Mouse (Mus musculus) G1E (cell line): ENCODE data around the gene Scmh1. TPM values are rescaled to one million over a fixed set of nuclear protein-coding genes. Genes with fewer than 3 reads are reported as not detected.

Source experiments
- ATAC-seq: 2 replicates; pipeline ENCODE4 v1.8.0; 2016; ENCODE audit warnings: mild to moderate bottlenecking; ENCODE audit not compliant: insufficient number of reproducible peaks, poor library complexity, low FRiP score, severe bottlenecking; ENCODE audit errors: extremely low read depth
- DNase-seq: peaks from one replicate; pipeline ENCODE4 v3.0.0; 2012; ENCODE audit warnings: low spot score
- H3K27me3 ChIP-seq: 2 replicates; pipeline ENCODE4 v1.6.1; 2012; ENCODE audit warnings: mild to moderate bottlenecking, low read length, inconsistent platforms; ENCODE audit not compliant: insufficient read depth
- H3K36me3 ChIP-seq: replicated peaks from 2 replicates; pipeline ENCODE3; 2012; ENCODE audit warnings: mild to moderate bottlenecking, inconsistent platforms
- H3K4me1 ChIP-seq: 2 replicates; pipeline ENCODE4 v1.6.1; 2012; ENCODE audit warnings: low read depth, low read length, inconsistent platforms, mixed read lengths; ENCODE audit not compliant: insufficient read depth
- H3K4me3 ChIP-seq: 2 replicates; pipeline ENCODE4 v1.5.1; 2012; ENCODE audit warnings: low read depth, mild to moderate bottlenecking, inconsistent platforms, low read length, moderate library complexity, mixed read lengths
- H3K9me3 ChIP-seq: replicated peaks from 2 replicates; pipeline ENCODE4 v1.6.1; 2012; ENCODE audit warnings: inconsistent platforms
- CTCF ChIP-seq: IDR thresholded peaks from 2 replicates; pipeline ENCODE4 v1.5.1; 2012; ENCODE audit warnings: low read depth, low read length, inconsistent platforms, mixed read lengths
- GATA1 ChIP-seq: IDR thresholded peaks from 2 replicates; pipeline ENCODE4 v1.6.1; 2012; ENCODE audit warnings: borderline replicate concordance, low read length, inconsistent platforms, mixed read lengths
- GATA2 ChIP-seq: IDR thresholded peaks from 2 replicates; pipeline ENCODE4 v1.6.1; 2012; ENCODE audit warnings: low read depth, low read length, inconsistent platforms, borderline replicate concordance
- POLR2AphosphoS5 ChIP-seq: IDR thresholded peaks from 2 replicates; pipeline ENCODE4 v1.6.1; 2012; ENCODE audit warnings: low read depth, low read length, inconsistent platforms; ENCODE audit not compliant: insufficient replicate concordance
- TAL1 ChIP-seq: conservative IDR thresholded peaks from 2 replicates; pipeline ENCODE4 v1.6.1; 2012; ENCODE audit warnings: low read depth, low read length, inconsistent platforms, mixed read lengths
- polyA plus RNA-seq: library from polyadenylated mRNA; stranded (reverse); fragments of >175 nt; gene quantifications from 2 replicates; pipeline ENCODE4 v1.2.3, GENCODE M21; 2012
- total RNA-seq, 2 experiments: library from RNA; stranded (forward) in 1 of 2; stranded (reverse) in 1 of 2; fragments of 200-1000 nt in 1 of 2; fragments of >200 nt in 1 of 2; fragmentation: Nextera tagmentation in 1 of 2; gene quantifications; 2 replicates each; pipeline ENCODE4 v1.2.3; 2014 to 2017

The Scmh1 gene
- total and polyA plus RNA-seq, 3 experiments: 0.44 TPM; not detected in 2

DNA sequence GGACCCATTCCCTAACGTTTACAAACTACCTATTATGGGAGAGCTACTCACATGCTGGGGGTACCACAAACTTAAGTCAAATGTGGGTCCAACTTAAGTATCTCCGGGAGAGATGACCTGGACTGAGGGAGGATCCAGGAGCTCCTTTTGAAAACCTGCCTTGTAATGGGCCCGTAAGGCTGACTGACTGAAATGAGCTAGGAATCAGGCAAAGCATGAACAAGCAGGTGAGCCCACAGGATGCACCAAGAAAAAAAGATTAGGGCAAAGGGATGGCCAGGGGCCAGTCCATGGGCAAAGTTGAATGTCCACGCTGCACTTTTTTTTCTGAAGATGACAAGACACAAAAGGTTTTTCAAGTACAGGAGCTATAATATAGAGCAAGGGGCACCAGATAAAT is 163.9 kb downstream of the Scmh1 start:
- TF ChIP-seq GATA1: no peak
- TF ChIP-seq TAL1: no peak
- no peak for TF ChIP-seq GATA2
- ATAC-seq (no peak), DNase-seq (no peak)
- H3K4me1 ChIP-seq: peaks cover 38% of the 10 kb centered on the region
- peaks cover 38% of the 10 kb centered on the region for H3K36me3 ChIP-seq
- H3K27me3 ChIP-seq: no peaks in the 10 kb centered on the region
- no peaks in the 10 kb centered on the region for H3K9me3 ChIP-seq
- H3K4me3 ChIP-seq: peak overlapping the region; percentile 88

DNA sequence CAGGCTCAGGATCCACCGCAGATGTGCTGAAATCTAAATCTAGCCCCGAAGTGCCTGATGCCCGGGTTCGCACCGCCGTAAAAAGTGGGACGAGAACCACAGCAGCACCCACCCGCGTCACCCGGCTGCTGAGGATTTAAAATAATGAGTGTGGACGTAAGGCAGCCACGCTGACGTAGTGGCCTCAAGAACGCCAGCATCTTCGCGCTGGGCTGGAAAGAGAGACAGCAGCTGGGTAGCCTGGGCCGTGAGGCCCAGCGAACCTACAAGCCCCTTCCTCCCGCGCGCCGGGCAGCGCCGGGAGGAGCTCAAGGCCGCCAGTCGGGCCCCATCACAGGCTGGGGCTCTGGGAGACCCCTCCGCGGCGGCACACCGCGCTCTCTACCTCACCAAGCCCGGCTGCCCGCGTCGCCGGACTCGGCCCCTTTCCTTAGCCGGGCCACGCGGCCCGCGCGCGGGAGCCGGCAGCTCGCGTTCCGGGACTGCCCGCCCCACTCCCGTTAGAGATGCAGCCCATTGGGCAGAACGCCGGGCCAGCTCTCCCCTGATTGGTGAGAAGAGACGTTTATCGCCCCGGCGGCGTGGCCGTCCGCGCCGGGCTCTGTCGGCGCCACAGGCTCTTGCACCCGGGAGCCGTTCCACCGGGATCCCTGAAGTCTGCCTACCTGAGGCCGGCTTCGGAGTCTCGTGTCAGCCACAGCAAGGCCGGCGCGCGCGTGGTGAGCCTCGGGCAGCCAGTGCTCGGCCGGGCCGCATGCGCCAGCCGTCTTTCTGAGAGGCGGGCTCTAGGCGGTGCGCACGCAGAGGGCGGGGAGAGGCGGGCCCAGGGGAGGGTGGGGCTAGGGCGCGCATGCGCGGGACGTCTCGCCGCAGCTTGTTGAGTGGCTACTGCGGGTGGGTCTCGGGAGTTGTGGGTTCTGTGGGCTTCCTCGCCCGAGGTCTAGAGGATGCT is 164.7 kb downstream of the Scmh1 start, which contains the start of gene Ctps:
Gene Ctps, minus strand, starts transcription at position 791 of the 952 bp plus-strand sequence.
- H3K36me3 ChIP-seq: peaks cover 30% of the 10 kb centered on the region
- H3K4me1 ChIP-seq: peaks cover 34% of the 10 kb centered on the region
- H3K4me3 ChIP-seq: peak within 1 kb of the TSS; percentile 88
- H3K27me3 ChIP-seq: no peaks in the 10 kb centered on the region
- peak; percentile 78 for ATAC-seq
- TF ChIP-seq TAL1 (no peak), GATA1 (no peak), GATA2 (no peak), POLR2AphosphoS5 (no peak)
- H3K9me3 ChIP-seq: no peaks in the 10 kb centered on the region
- peak; percentile 98 for DNase-seq

- DNase-seq: no peak
- peak overlapping the region; percentile 88 for H3K4me3 ChIP-seq
- ATAC-seq: 0 out of 2 replicates have a peak, but pooled peaks have one; percentile 2
- H3K27me3 ChIP-seq: no peaks in the 10 kb centered on the region
- peaks cover 33% of the 10 kb centered on the region for H3K4me1 ChIP-seq
- H3K9me3 ChIP-seq: no peaks in the 10 kb centered on the region
- H3K36me3 ChIP-seq: peaks cover 22% of the 10 kb centered on the region
- TF ChIP-seq GATA2 (no peak), TAL1 (no peak), POLR2AphosphoS5 (no peak), GATA1 (no peak), CTCF (no peak)
Observed at GRCm38 (mm10) chr4:120570438-120571069, 165.5 kb downstream of the Scmh1 start.

- ATAC-seq (no peak), DNase-seq (no peak)
- TF ChIP-seq GATA2: no peak
- TF ChIP-seq POLR2AphosphoS5: no peak
- TF ChIP-seq TAL1: no peak
- TF ChIP-seq GATA1: no peak
- TF ChIP-seq CTCF: no peak
- Histone ChIP-seq H3K27me3 (no peaks in the 10 kb centered on the region), H3K36me3 (peaks cover 17% of the 10 kb centered on the region), H3K4me1 (peaks cover 33% of the 10 kb centered on the region), H3K9me3 (no peaks in the 10 kb centered on the region), H3K4me3 (no peak overlapping the region; the same call in 1 of the 2 replicates)
Observed at GRCm38 (mm10) chr4:120571070-120571464, 166.0 kb downstream of the Scmh1 start.

- ATAC-seq: no peak
- H3K4me1 ChIP-seq: peaks cover 32% of the 10 kb centered on the region
- no peak for DNase-seq
Observed at GRCm38 (mm10) chr4:120571691-120572090, 166.6 kb downstream of the Scmh1 start.

More at GRCm38 (mm10) chr4:120571691-120572090, 166.6 kb downstream of the Scmh1 start:
- Histone ChIP-seq H3K9me3 (no peaks in the 10 kb centered on the region), H3K36me3 (peaks cover 11% of the 10 kb centered on the region), H3K4me3 (no peak overlapping the region), H3K27me3 (peaks cover 5% of the 10 kb centered on the region; the same call in 1 of the 2 replicates)
- TF ChIP-seq GATA1: no peak
- TF ChIP-seq GATA2: no peak
- TF ChIP-seq CTCF: no peak
- no peak for TF ChIP-seq POLR2AphosphoS5
- TF ChIP-seq TAL1: no peak

Other genes starting within 250 kb of the Scmh1 start
- not detected in 2 replicates for gene Edn2, start 244.1 kb upstream of the Scmh1 start, total RNA-seq (2014; fragmentation: Nextera tagmentation)
- not detected in 2 replicates for gene Edn2, start 244.1 kb upstream of the Scmh1 start, total RNA-seq (2017)
- not detected in 2 replicates for gene Edn2, start 244.1 kb upstream of the Scmh1 start, polyA plus RNA-seq
- gene Foxo6, start 117.9 kb upstream of the Scmh1 start, total RNA-seq (2014; fragmentation: Nextera tagmentation): not detected in 2 replicates
- not detected in 2 replicates for gene Foxo6, start 117.9 kb upstream of the Scmh1 start, total RNA-seq (2017)
- gene Foxo6, start 117.9 kb upstream of the Scmh1 start, polyA plus RNA-seq: not detected in 2 replicates
- not detected in 2 replicates for gene Slfnl1, start 127.0 kb downstream of the Scmh1 start, total RNA-seq (2014; fragmentation: Nextera tagmentation)
- gene Slfnl1, start 127.0 kb downstream of the Scmh1 start, total RNA-seq (2017): 0.12 TPM in 1 of 2 replicates, not detected in the other
- not detected in 2 replicates for gene Slfnl1, start 127.0 kb downstream of the Scmh1 start, polyA plus RNA-seq
- 41.3 and 41.6 TPM in 2 replicates for gene Ctps, start 165.0 kb downstream of the Scmh1 start, total RNA-seq (2014; fragmentation: Nextera tagmentation)
- 39.8 and 40.8 TPM in 2 replicates for gene Ctps, start 165.0 kb downstream of the Scmh1 start, total RNA-seq (2017)
- 6.2 and 9.3 TPM in 2 replicates for gene Ctps, start 165.0 kb downstream of the Scmh1 start, polyA plus RNA-seq
- not detected in 2 replicates for gene Gm8439, start 183.5 kb downstream of the Scmh1 start, total RNA-seq (2014; fragmentation: Nextera tagmentation)
- not detected in 2 replicates for gene Gm8439, start 183.5 kb downstream of the Scmh1 start, total RNA-seq (2017)
- not detected in 2 replicates for gene Gm8439, start 183.5 kb downstream of the Scmh1 start, polyA plus RNA-seq